In the genomic region with DNA sequence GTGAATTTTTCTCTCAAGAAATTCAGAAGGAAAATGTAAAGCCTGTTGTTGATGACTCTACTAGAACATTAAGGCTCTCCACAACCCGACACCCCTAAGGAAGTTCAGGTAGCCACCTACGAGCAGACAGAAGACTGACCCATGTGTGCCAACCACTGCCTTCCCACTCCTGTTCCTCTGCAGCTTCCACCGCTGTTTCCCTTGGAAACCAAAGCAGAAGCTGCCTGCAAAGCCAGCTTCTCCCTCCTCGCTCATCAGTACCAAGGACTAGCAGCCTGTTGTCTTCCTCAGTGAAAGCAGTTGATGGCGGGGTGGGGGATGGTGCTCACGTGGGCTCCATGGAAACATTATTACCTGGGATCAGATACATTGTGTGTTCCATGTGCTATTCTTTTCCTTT, we compare ENCODE assay signal across 22 mouse cellular contexts. TPM values are rescaled to one million over a fixed set of nuclear protein-coding genes. Genes with fewer than 3 reads are reported as not detected.
DNase-seq lines count a peak whose midpoint lies in the region; ATAC-seq and TF ChIP-seq lines count a peak whose summit lies in the region.
"Had no signal": no experiment of that assay in that cellular context is flagged by ENCODE, and none has a peak within 500 bp of the region (broad histone marks: within the 10 kb centered on the region; RNA-seq: fewer than 3 reads in every experiment).

No protein-coding gene starts in this region.

- H3K4me1 ChIP-seq in forebrain, postnatal 0 days (ENCODE audit: insufficient read depth), result no peaks in the 10 kb centered on the region
- H3K4me1 ChIP-seq in forebrain, embryonic 12.5 days, result no peaks in the 10 kb centered on the region
- H3K4me1 ChIP-seq: embryonic facial prominence, embryonic 12.5 days; heart, embryonic 12.5 days had no signal

- no peak overlapping the region for H3K27ac ChIP-seq in forebrain, postnatal 0 days (ENCODE audit: low read depth, low read length)
- no peak overlapping the region for H3K27ac ChIP-seq in forebrain, embryonic 12.5 days
- peak overlapping the region; percentile 36; the same call in 1 of the 2 replicates for H3K27ac ChIP-seq in layer of hippocampus, adult 2 months
- H3K27ac ChIP-seq: embryonic facial prominence, embryonic 12.5 days had no signal

- 63% methylated on average over 6 of the region's 6 CpGs for WGBS in forebrain, postnatal 0 days
- WGBS in forebrain, embryonic 12.5 days, result 73% methylated on average over 6 of the region's 6 CpGs

- no peaks in the 10 kb centered on the region for H3K27me3 ChIP-seq in forebrain, postnatal 0 days (ENCODE audit: insufficient read depth, low read length)
- no peaks in the 10 kb centered on the region for H3K27me3 ChIP-seq in forebrain, embryonic 12.5 days
- H3K27me3 ChIP-seq: embryonic facial prominence, embryonic 12.5 days; heart, embryonic 12.5 days had no signal

- H3K4me2 ChIP-seq in forebrain, postnatal 0 days (ENCODE audit: low read depth), result no peak overlapping the region
- no peak overlapping the region for H3K4me2 ChIP-seq in forebrain, embryonic 12.5 days
- H3K4me2 ChIP-seq: embryonic facial prominence, embryonic 12.5 days; heart, embryonic 12.5 days had no signal

- no peak overlapping the region for H3K4me3 ChIP-seq in forebrain, postnatal 0 days (ENCODE audit: low read depth, low read length)
- no peak overlapping the region for H3K4me3 ChIP-seq in forebrain, embryonic 12.5 days (replicated peaks)
- no peak overlapping the region for H3K4me3 ChIP-seq in layer of hippocampus, adult 2 months
- H3K4me3 ChIP-seq: embryonic facial prominence, embryonic 12.5 days; heart, embryonic 12.5 days had no signal

- DNase-seq in forebrain, postnatal 0 days, result no peak
- peak in 1 of 2 experiments; percentile 13 for DNase-seq in layer of hippocampus, adult 2 months (ENCODE audit: low spot score in 2 of 2)
- DNase-seq in layer of hippocampus, adult 18-20 months (ENCODE audit: low spot score in 2 of 2), result no peak
- peak; percentile 57 for DNase-seq in right cerebral cortex, adult 18-20 months
- no peak for DNase-seq in right cerebral cortex, postnatal 36 days (ENCODE audit: low spot score in 2 of 2)
- peak; percentile 36 for DNase-seq in right cerebral cortex, postnatal 25 days
- DNase-seq: adrenal gland, adult 8-10 months; adrenal gland, postnatal 36 days; B cell, adult 2 months; cerebellum, adult 11-12 months; cerebellum, adult 9-10 months; cerebellum, postnatal 25 days; gastrocnemius, postnatal 14 days; heart, postnatal 36 days had no signal

- TF ChIP-seq CTCF in forebrain, postnatal 0 days (IDR thresholded peaks at IDR 0.05; ENCODE audit: low read depth), result no peak
- TF ChIP-seq CTCF in layer of hippocampus, adult 2 months (conservative IDR thresholded peaks at IDR 0.05), result no peak

- no peaks in the 10 kb centered on the region for H3K9me3 ChIP-seq in forebrain, postnatal 0 days (ENCODE audit: low read length)
- no peaks in the 10 kb centered on the region for H3K9me3 ChIP-seq in forebrain, embryonic 12.5 days
- H3K9me3 ChIP-seq: embryonic facial prominence, embryonic 12.5 days; G1E; heart, embryonic 12.5 days had no signal

- no peak overlapping the region for H3K9ac ChIP-seq in forebrain, postnatal 0 days
- H3K9ac ChIP-seq in forebrain, embryonic 12.5 days, result no peak overlapping the region
- H3K9ac ChIP-seq: embryonic facial prominence, embryonic 12.5 days; heart, embryonic 12.5 days had no signal

- no peaks in the 10 kb centered on the region for H3K36me3 ChIP-seq in forebrain, postnatal 0 days (ENCODE audit: insufficient read depth)
- no peaks in the 10 kb centered on the region for H3K36me3 ChIP-seq in forebrain, embryonic 12.5 days (replicated peaks)
- H3K36me3 ChIP-seq: embryonic facial prominence, embryonic 12.5 days; G1E; heart, embryonic 12.5 days had no signal

- peak; percentile 36; the same call in 1 of the 2 replicates for ATAC-seq in forebrain, postnatal 0 days
- ATAC-seq in forebrain, embryonic 12.5 days (ENCODE audit: low FRiP score), result no peak
- ATAC-seq: CD4-positive, CD25-positive, alpha-beta regulatory T cell, adult 4 months; forebrain, embryonic 16.5 days; hindbrain, embryonic 16.5 days had no signal

RNA-seq across cellular contexts. Expression of gene Tmem215, which starts 14.6 kb away (rescaled TPM):
- 1.8 and 4.0 TPM in 2 replicates for total RNA-seq in forebrain, postnatal 0 days (2014; rRNA removed)
- 1.0 and 2.1 TPM in 2 replicates for polyA plus RNA-seq in forebrain, postnatal 0 days (2015; fragmentation: Nextera tagmentation; extraction: Ambion mirVana)
- 0.19 and 0.38 TPM in 2 replicates for polyA plus RNA-seq in forebrain, embryonic 12.5 days (2016; fragmentation: Nextera tagmentation; extraction: Ambion mirVana)
- 10 to 100 TPM in 1 of 2 experiments, 1 to 10 TPM in 1; 5.9 to 10.1 TPM for total RNA-seq in layer of hippocampus, adult 2 months (2021)
- total RNA-seq in layer of hippocampus, adult 18-20 months (2021), result 1 to 10 TPM; 7.6 to 8.4 TPM
- total RNA-seq: adrenal gland, adult 8-10 months; adrenal gland, postnatal 36 days; gastrocnemius, adult 18-20 months; gastrocnemius, postnatal 14 days; heart, postnatal 36 days had no signal
- polyA plus RNA-seq: G1E had no signal

Comparison
In these comparisons a context has a peak if more than half of its experiments do, and no peak if none do; other contexts are left out.
1. DNase-seq: peak in right cerebral cortex, adult 18-20 months (single experiment) and right cerebral cortex, postnatal 25 days (single experiment); none in forebrain, postnatal 0 days (single experiment), layer of hippocampus, adult 18-20 months (0 of 2) and right cerebral cortex, postnatal 36 days (0 of 2).